Mouse (Mus musculus) embryonic facial prominence, embryonic 10.5 days (tissue): ENCODE data around the gene Xntrpc. TPM values are rescaled to one million over a fixed set of nuclear protein-coding genes. Genes with fewer than 3 reads are reported as not detected.

Experiments used
- DNase-seq: peaks from one replicate; pipeline ENCODE4 v3.0.0-alpha.2; 2017; ENCODE audit warnings: low spot score
- H3K27ac ChIP-seq: fragments of 300-500 bp; sonication (generic); replicated peaks from 2 replicates; pipeline ENCODE4 v1.5.1; 2016; ENCODE audit warnings: mild to moderate bottlenecking
- H3K27me3 ChIP-seq: fragments of 300-500 bp; sonication (generic); replicated peaks from 2 replicates; pipeline ENCODE4 v1.6.1; 2016; ENCODE audit warnings: low read depth, mild to moderate bottlenecking; ENCODE audit not compliant: poor library complexity, severe bottlenecking
- H3K36me3 ChIP-seq: fragments of 300-500 bp; sonication (generic); replicated peaks from 2 replicates; pipeline ENCODE4 v1.6.1; 2016; ENCODE audit warnings: mild to moderate bottlenecking, moderate library complexity
- H3K4me1 ChIP-seq: fragments of 300-500 bp; sonication (generic); 2 replicates; pipeline ENCODE4 v1.6.1; 2016
- H3K4me3 ChIP-seq: fragments of 300-500 bp; sonication (generic); 2 replicates; pipeline ENCODE4 v1.5.1; 2016; ENCODE audit warnings: mild to moderate bottlenecking, moderate library complexity
- H3K9me3 ChIP-seq: fragments of 300-500 bp; sonication (generic); 2 replicates; pipeline ENCODE4 v1.6.1; 2016; ENCODE audit warnings: mild to moderate bottlenecking
- WGBS: fragments of 180-500 bp; shearing (Covaris S2); methylation state at CpG from one replicate; pipeline ENCODE4 v1.1.7; 2016; 5-methylcytosine and 5-hydroxymethylcytosine counted together
- polyA plus RNA-seq: library from polyadenylated mRNA; unstranded; fragments of >200 nt; fragmentation: Nextera tagmentation; extraction: Ambion mirVana; gene quantifications from 2 replicates; pipeline ENCODE4 v1.2.1, GENCODE M21; 2016

The Xntrpc gene
- polyA plus RNA-seq, 1 experiment from 2014 or later = 2.5 TPM

DNA sequence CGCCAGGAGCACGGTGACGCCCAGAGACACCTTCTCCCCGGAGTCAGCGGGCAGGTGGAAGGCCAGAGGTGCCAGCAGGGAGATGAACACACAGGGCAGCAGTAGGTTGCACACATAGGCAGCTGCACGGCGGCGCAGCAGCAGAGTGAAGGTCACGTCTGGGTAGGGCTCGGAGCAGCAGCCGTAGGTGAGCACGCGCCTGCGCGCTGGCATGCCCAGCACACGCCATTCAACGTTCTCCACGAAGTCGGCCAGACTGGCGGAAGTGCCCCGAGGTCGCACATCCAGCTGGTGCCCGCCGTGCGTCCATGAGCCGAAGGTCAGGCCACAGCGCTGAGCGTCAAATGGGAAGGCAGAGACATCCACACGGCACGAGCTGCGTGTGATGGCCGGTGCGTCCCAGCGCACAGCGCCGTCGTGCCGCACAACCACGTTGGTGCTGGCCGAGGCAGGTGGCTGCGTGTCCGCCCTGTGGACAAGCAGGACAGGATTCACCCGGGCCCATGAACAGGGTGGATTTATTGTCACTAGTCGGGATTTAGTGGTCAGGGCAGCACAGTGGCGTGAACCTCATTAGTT, 47.7 kb downstream of the Xntrpc start:
- no peaks in the 10 kb centered on the region for H3K4me1 ChIP-seq
- DNase-seq = no peak
- WGBS = 82% methylated on average over 45 of the region's 45 CpGs

GRCm38 (mm10) chr7:102116579-102117331, 51.2 kb downstream of the Xntrpc start, which contains the start of gene Chrna10:
Gene Chrna10, minus strand, starts transcription at chr7:102116828.
- WGBS = 50% methylated on average over 7 of the region's 7 CpGs
- no peak within 1 kb of the TSS for H3K4me3 ChIP-seq
- peaks cover 39% of the 10 kb centered on the region for H3K36me3 ChIP-seq

More for the DNA sequence above, 47.7 kb downstream of the Xntrpc start:
- Histone ChIP-seq H3K4me3 (no peak overlapping the region), H3K27me3 (no peaks in the 10 kb centered on the region), H3K27ac (no peak overlapping the region), H3K36me3 (peaks cover 4% of the 10 kb centered on the region), H3K9me3 (no peaks in the 10 kb centered on the region)

GRCm38 (mm10) chr7:102117382-102117781, 51.9 kb downstream of the Xntrpc start:
- Histone ChIP-seq H3K36me3 (peaks cover 45% of the 10 kb centered on the region), H3K9me3 (no peaks in the 10 kb centered on the region), H3K27ac (no peak overlapping the region), H3K27me3 (no peaks in the 10 kb centered on the region), H3K4me3 (no peak overlapping the region), H3K4me1 (no peaks in the 10 kb centered on the region)
- no peak for DNase-seq
- 74% methylated on average over 6 of the region's 6 CpGs for WGBS

More at GRCm38 (mm10) chr7:102116579-102117331, 51.2 kb downstream of the Xntrpc start, which contains the start of gene Chrna10:
- Histone ChIP-seq H3K4me1 (no peaks in the 10 kb centered on the region), H3K27me3 (no peaks in the 10 kb centered on the region), H3K9me3 (no peaks in the 10 kb centered on the region), H3K27ac (no peak within 1 kb of the TSS)
- no peak for DNase-seq

DNA sequence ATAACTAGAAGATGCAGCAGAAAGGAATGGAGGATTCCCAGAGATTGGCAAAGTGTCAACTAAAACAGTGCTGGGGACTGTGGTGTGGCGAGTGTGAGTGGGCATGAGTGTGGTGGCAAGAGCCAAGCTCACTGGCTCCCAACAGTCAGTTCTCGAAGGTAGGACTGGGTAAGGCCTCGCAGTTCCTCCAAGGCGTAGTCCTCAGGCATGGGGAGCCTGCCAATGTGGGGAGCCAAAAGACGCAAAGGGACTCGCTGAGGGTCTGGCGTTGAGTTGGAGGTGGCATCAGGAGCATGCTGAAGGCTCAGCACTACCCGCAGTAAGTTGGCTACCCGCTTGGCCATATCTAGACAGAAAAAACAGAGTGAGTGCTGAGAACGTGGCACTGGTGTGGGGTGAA, 54.8 kb downstream of the Xntrpc start:
- Histone ChIP-seq H3K4me1 (no peaks in the 10 kb centered on the region), H3K27ac (no peak overlapping the region), H3K9me3 (no peaks in the 10 kb centered on the region), H3K4me3 (no peak overlapping the region), H3K27me3 (no peaks in the 10 kb centered on the region), H3K36me3 (peaks cover 74% of the 10 kb centered on the region)
- no peak for DNase-seq
- 95% methylated on average over 10 of the region's 10 CpGs for WGBS

- Histone ChIP-seq H3K4me3 (no peak overlapping the region), H3K27me3 (no peaks in the 10 kb centered on the region), H3K27ac (no peak overlapping the region), H3K36me3 (peaks cover 100% of the 10 kb centered on the region), H3K9me3 (no peaks in the 10 kb centered on the region), H3K4me1 (no peaks in the 10 kb centered on the region)
- DNase-seq = no peak
- 95% methylated on average over 4 of the region's 4 CpGs for WGBS
Observed at GRCm38 (mm10) chr7:102132395-102132794, 66.9 kb downstream of the Xntrpc start.

DNA sequence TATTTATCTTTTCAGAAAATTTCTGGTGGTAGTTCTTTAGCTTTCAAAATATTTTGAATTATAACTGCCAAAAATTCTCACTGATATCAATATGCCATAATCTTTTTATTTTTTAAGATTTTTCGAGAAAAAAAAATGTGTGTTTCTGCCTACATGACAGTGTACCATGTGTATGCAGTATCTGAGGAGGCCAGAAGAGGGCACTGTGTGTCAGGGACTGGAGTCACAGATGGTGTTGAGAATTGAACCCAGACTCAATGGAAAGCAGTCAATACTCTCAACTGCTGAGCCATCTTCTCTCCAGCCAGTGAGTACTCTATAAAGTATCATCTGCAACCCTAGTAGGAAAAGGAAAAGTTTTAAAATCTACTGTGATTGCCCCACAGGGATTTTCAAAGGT, 72.0 kb downstream of the Xntrpc start:
- H3K9me3 ChIP-seq = no peaks in the 10 kb centered on the region
- no peaks in the 10 kb centered on the region for H3K27me3 ChIP-seq
- DNase-seq = peak; percentile 48
- no peak overlapping the region for H3K4me3 ChIP-seq
- peaks cover 99% of the 10 kb centered on the region for H3K36me3 ChIP-seq
- H3K27ac ChIP-seq = no peak overlapping the region
- WGBS = 81% methylated on average over 1 of the region's 1 CpGs
- H3K4me1 ChIP-seq = no peaks in the 10 kb centered on the region

DNA sequence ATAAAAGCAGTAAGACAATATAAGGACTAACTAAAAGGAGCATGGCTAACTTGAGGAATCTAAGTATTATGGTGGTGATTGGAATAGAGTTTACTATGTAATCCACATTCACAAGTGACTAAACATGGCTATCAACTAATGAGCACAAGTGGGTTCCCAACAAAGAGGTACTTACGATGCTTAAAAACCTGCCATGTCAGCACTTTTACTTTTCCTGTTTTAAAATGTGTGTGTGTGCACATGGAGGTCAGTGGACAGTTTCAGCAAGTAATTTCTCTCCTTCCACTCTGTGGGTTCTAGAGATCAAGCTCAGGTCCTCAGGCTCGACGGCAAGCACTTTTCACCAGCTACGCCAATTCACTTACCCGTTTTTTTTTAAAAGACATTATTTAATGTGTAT, 72.4 kb downstream of the Xntrpc start:
- Histone ChIP-seq H3K9me3 (no peaks in the 10 kb centered on the region), H3K4me3 (no peak overlapping the region), H3K27ac (no peak overlapping the region), H3K36me3 (peaks cover 97% of the 10 kb centered on the region), H3K27me3 (no peaks in the 10 kb centered on the region), H3K4me1 (no peaks in the 10 kb centered on the region)
- no peak for DNase-seq
- WGBS = 96% methylated on average over 5 of the region's 5 CpGs

Other genes with a start within 250 kb of the Xntrpc start
- gene Phox2a, start 247.4 kb upstream of the Xntrpc start, polyA plus RNA-seq = 0.26 and 1.2 TPM in 2 replicates
- 38.4 and 46.7 TPM in 2 replicates for gene Inppl1, start 227.5 kb upstream of the Xntrpc start, polyA plus RNA-seq
- 0.49 TPM in 1 of 2 replicates, not detected in the other for gene Folr2, start 208.5 kb upstream of the Xntrpc start, polyA plus RNA-seq
- 118 and 119 TPM in 2 replicates for gene Anapc15, start 202.0 kb upstream of the Xntrpc start, polyA plus RNA-seq
- gene Folr1, start 194.9 kb upstream of the Xntrpc start, polyA plus RNA-seq = 1.2 and 2.4 TPM in 2 replicates
- 159 and 168 TPM in 2 replicates for gene Lamtor1, start 159.8 kb upstream of the Xntrpc start, polyA plus RNA-seq
- gene Tomt, start 159.4 kb upstream of the Xntrpc start, polyA plus RNA-seq = 0.59 and 0.72 TPM in 2 replicates
- 9.4 and 9.7 TPM in 2 replicates for gene Lrrc51, start 131.8 kb upstream of the Xntrpc start, polyA plus RNA-seq
- gene Numa1, start 131.6 kb upstream of the Xntrpc start, polyA plus RNA-seq = 110 and 113 TPM in 2 replicates
- 3.0 and 3.4 TPM in 2 replicates for gene Il18bp, start 47.0 kb upstream of the Xntrpc start, polyA plus RNA-seq
- 28.4 and 30.9 TPM in 2 replicates for gene Rnf121, start 244 bp upstream of the Xntrpc start, polyA plus RNA-seq
- 43.3 and 44.5 TPM in 2 replicates for gene Xndc1, start 202 bp upstream of the Xntrpc start, polyA plus RNA-seq
- gene Trpc2, start 17.4 kb downstream of the Xntrpc start, polyA plus RNA-seq = 0.17 TPM in 1 of 2 replicates, not detected in the other
- 1.1 TPM in 2 replicates for gene Art1, start 36.0 kb downstream of the Xntrpc start, polyA plus RNA-seq
- gene Art5, start 43.8 kb downstream of the Xntrpc start, polyA plus RNA-seq = 2.6 and 3.0 TPM in 2 replicates
- not detected in 2 replicates for gene Chrna10, start 51.1 kb downstream of the Xntrpc start, polyA plus RNA-seq
- 48.2 and 50.6 TPM in 2 replicates for gene Nup98, start 144.5 kb downstream of the Xntrpc start, polyA plus RNA-seq
- 61.3 and 62.4 TPM in 2 replicates for gene Pgap2, start 144.5 kb downstream of the Xntrpc start, polyA plus RNA-seq
- gene Rhog, start 190.3 kb downstream of the Xntrpc start, polyA plus RNA-seq = 42.5 and 48.4 TPM in 2 replicates
- 13.0 and 14.6 TPM in 2 replicates for gene Stim1, start 202.1 kb downstream of the Xntrpc start, polyA plus RNA-seq